Mouse (Mus musculus): ENCODE data around the gene Clcn7. TPM values are rescaled to one million over a fixed set of nuclear protein-coding genes. Genes with fewer than 3 reads are reported as not detected.
A peak's percentile ranks its signal among the peaks of the same experiment; 100 is the strongest.
"Not testable (repeated sequence)": the region's sequence is repeated elsewhere in the genome, so short reads cannot be mapped to it uniquely, and the experiment has no call there.

Clcn7 gene
- total RNA-seq, 1 experiment: 35.0 TPM

DNA sequence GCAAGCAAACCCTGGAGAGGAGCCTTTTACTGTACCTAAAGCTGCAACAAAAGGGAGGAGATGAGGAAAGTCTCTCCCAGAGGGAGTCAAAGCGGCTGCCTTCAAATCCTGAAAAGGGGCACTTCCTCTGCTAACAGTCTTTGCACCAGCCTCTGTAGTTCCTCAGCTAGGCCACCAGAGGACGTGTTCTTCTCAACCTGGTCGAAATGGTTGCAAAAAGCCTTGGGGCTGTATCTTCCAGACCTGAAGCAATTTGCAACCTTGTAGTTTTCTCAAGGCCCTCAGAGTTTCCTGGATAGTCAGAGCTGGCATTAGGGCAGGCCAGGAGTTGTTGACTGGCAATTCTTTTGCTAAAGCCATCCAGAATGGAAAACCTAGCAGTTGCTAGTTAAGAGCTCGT is 15.9 kb upstream of the Clcn7 start:
- Histone ChIP-seq H3K27ac (ENCODE audit: insufficient read depth, low read depth, low read length, poor library complexity, severe bottlenecking) (no peak overlapping the region), H3K9me3 (ENCODE audit: control insufficient read depth, insufficient read depth, low read depth, low read length) (no peaks in the 10 kb centered on the region), H3K4me1 (ENCODE audit: control insufficient read depth in 2 of 2, insufficient read depth in 2 of 2, low read length in 2 of 2, poor library complexity in 1 of 2) (peaks cover 2 to 7% of the 10 kb centered on the region in 2 experiments; a peak in 3 of 4 replicates), H3K36me3 (ENCODE audit: control insufficient read depth, insufficient read depth, low read length, poor library complexity, severe bottlenecking) (peaks cover 9% of the 10 kb centered on the region; the same call in 1 of the 2 replicates), H3K4me3 (ENCODE audit: insufficient read depth in 1 of 2, low read depth in 1 of 2, low read length in 2 of 2, poor library complexity in 1 of 2, severe bottlenecking in 1 of 2) (no peak overlapping the region), H3K9ac (ENCODE audit: insufficient read depth, low read depth, low read length, poor library complexity, severe bottlenecking) (no peak overlapping the region)
- in situ Hi-C loops (cut with MboI; ENCODE audit: low sequenced_read_pairs in 2 of 2, unreplicated experiment in 2 of 2): no loop called here
- DNase-seq (ENCODE audit: low read depth, low spot score): peak; percentile 59
- no peak for TF ChIP-seq MAFK (IDR thresholded peaks at IDR 0.05; ENCODE audit: insufficient read depth, low read depth, low read length)
- peak; percentile 73 for TF ChIP-seq ZC3H11A (IDR thresholded peaks at IDR 0.05; ENCODE audit: borderline replicate concordance, low read depth, low read length)

DNA sequence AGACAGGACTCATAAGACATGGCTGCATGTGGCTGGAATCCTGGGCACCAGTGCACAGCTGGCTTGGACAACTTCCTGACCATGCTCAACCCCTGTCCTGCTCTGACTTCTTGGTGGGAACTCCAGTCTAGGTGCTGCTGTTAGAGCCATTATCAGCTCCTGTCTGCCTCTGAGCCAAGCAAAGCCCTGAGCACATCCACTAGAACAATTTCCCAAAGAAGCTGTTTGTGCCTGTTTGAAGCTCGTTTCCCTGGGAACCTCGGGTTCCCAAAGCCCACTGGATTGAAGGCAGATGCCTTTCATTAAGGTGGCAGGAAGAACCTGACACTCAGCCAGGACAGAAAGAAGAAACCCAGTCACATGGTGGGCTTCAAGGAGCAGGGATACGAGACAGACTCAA is 12.8 kb upstream of the Clcn7 start, which contains the start of gene Ptx4:
Ptx4 (plus strand) TSS at position 355 of the 400 bp plus-strand sequence.
- Histone ChIP-seq H3K9me3 (ENCODE audit: control insufficient read depth, insufficient read depth, low read depth, low read length) (no peaks in the 10 kb centered on the region), H3K4me1 (ENCODE audit: control insufficient read depth in 2 of 2, insufficient read depth in 2 of 2, low read length in 2 of 2, poor library complexity in 1 of 2) (peaks cover 0 to 2% of the 10 kb centered on the region in 2 experiments; a peak in 1 of 4 replicates), H3K36me3 (ENCODE audit: control insufficient read depth, insufficient read depth, low read length, poor library complexity, severe bottlenecking) (no peaks in the 10 kb centered on the region), H3K27ac (ENCODE audit: insufficient read depth, low read depth, low read length, poor library complexity, severe bottlenecking) (no peak within 1 kb of the TSS), H3K9ac (ENCODE audit: insufficient read depth, low read depth, low read length, poor library complexity, severe bottlenecking) (no peak within 1 kb of the TSS), H3K4me3 (ENCODE audit: insufficient read depth in 1 of 2, low read depth in 1 of 2, low read length in 2 of 2, poor library complexity in 1 of 2, severe bottlenecking in 1 of 2) (no peak within 1 kb of the TSS)
- in situ Hi-C loops (cut with MboI; ENCODE audit: low sequenced_read_pairs in 2 of 2, unreplicated experiment in 2 of 2): no loop called here
- TF ChIP-seq MAFK (IDR thresholded peaks at IDR 0.05; ENCODE audit: insufficient read depth, low read depth, low read length) (no peak), ZC3H11A (IDR thresholded peaks at IDR 0.05; ENCODE audit: borderline replicate concordance, low read depth, low read length) (no peak)
- DNase-seq (ENCODE audit: low read depth, low spot score): no peak

DNA sequence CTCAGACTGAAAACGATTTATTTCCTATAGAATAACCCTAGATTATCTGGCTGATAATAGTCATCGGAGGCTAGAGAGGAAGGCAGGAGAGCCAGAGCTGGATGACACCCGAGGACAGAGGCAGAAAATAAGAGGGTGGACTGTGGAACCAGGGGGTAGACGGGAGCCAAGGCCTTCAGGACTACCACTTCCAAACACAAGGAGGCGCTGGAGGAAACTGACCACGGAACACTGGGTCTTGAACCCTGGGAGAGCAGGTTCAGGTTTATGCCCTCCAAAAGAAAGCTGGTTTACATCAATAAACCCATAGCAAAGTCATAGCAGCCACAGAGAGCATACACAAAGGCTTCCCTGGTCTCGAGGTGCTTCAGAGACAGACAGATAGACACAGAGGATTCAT is 9.2 kb upstream of the Clcn7 start:
- peak; percentile 48 for DNase-seq (ENCODE audit: low read depth, low spot score)
- Histone ChIP-seq H3K36me3 (ENCODE audit: control insufficient read depth, insufficient read depth, low read length, poor library complexity, severe bottlenecking) (no peaks in the 10 kb centered on the region), H3K4me1 (ENCODE audit: control insufficient read depth in 2 of 2, insufficient read depth in 2 of 2, low read length in 2 of 2, poor library complexity in 1 of 2) (peaks cover 0 to 2% of the 10 kb centered on the region in 2 experiments; a peak in 1 of 4 replicates), H3K9ac (ENCODE audit: insufficient read depth, low read depth, low read length, poor library complexity, severe bottlenecking) (no peak overlapping the region), H3K27ac (ENCODE audit: insufficient read depth, low read depth, low read length, poor library complexity, severe bottlenecking) (no peak overlapping the region), H3K4me3 (ENCODE audit: insufficient read depth in 1 of 2, low read depth in 1 of 2, low read length in 2 of 2, poor library complexity in 1 of 2, severe bottlenecking in 1 of 2) (no peak overlapping the region), H3K9me3 (ENCODE audit: control insufficient read depth, insufficient read depth, low read depth, low read length) (no peaks in the 10 kb centered on the region)
- TF ChIP-seq ZNF384 (IDR thresholded peaks at IDR 0.05; ENCODE audit: low read depth, low read length) (no peak), CHD2 (IDR thresholded peaks at IDR 0.05; ENCODE audit: low read depth, low read length) (no peak), MAFK (IDR thresholded peaks at IDR 0.05; ENCODE audit: insufficient read depth, low read depth, low read length) (no peak), HCFC1 (IDR thresholded peaks at IDR 0.05; ENCODE audit: borderline replicate concordance, insufficient read depth, low read length) (no peak), ZC3H11A (IDR thresholded peaks at IDR 0.05; ENCODE audit: borderline replicate concordance, low read depth, low read length) (no peak)
- in situ Hi-C loops (cut with MboI; ENCODE audit: low sequenced_read_pairs in 2 of 2, unreplicated experiment in 2 of 2): no loop called here

DNA sequence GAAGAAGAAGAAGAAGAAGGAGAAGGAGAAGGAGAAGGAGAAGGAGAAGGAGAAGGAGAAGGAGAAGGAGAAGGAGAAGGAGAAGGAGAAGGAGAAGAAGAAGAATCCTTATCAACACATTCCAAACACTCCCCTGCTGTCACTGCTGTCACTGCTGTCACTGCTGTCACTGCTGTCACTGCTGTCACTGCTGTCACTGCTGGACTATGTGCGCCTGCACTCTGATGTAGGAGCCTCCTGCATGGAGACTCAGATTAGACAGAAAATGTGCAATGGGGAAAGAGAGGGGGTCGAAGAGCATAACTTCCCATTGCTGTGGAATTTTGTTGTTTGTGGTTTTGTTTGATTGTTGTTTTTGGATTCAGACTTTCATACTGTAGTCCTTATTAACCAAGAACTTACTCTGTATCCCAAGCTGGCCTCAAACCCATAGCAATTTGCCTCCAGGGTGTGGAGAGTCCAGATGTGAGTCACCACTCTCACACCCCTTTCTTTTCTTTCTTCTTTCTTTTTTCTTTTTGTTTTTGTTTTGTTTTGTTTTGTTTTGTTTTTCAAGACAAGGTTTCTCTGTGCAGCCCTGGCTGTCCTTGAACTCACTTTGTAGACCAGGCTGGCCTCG is 7.6 kb upstream of the Clcn7 start:
- H3K27ac ChIP-seq (ENCODE audit: insufficient read depth, low read depth, low read length, poor library complexity, severe bottlenecking); H3K4me3 ChIP-seq (ENCODE audit: insufficient read depth in 1 of 2, low read depth in 1 of 2, low read length in 2 of 2, poor library complexity in 1 of 2, severe bottlenecking in 1 of 2); DNase-seq (ENCODE audit: low read depth, low spot score); H3K9ac ChIP-seq (ENCODE audit: insufficient read depth, low read depth, low read length, poor library complexity, severe bottlenecking); H3K36me3 ChIP-seq (ENCODE audit: control insufficient read depth, insufficient read depth, low read length, poor library complexity, severe bottlenecking); H3K9me3 ChIP-seq (ENCODE audit: control insufficient read depth, insufficient read depth, low read depth, low read length); H3K4me1 ChIP-seq (ENCODE audit: control insufficient read depth in 2 of 2, insufficient read depth in 2 of 2, low read length in 2 of 2, poor library complexity in 1 of 2); in situ Hi-C loops (cut with MboI; ENCODE audit: low sequenced_read_pairs in 2 of 2, unreplicated experiment in 2 of 2): not testable (repeated sequence)

DNA sequence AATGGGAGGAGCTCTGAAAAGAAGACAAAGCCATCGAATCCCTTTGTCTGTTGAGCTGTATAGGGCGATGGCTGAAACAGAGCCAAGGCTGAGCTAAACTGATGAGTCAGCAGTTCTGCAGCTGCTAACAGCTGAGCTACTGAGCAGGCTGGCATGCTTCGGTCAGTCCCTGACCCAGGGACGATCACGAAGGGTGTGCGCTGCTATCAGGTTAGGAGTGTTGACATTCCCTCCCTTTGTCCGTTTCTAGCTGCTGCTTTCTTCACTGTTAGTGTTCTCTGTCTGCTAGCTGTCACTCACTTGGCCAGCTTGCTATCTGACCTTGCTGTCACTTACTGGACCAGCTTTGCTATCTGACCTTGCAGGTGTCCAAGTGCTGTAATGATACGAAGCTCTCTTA is 6.1 kb upstream of the Clcn7 start:
- H3K4me3 ChIP-seq (ENCODE audit: insufficient read depth in 1 of 2, low read depth in 1 of 2, low read length in 2 of 2, poor library complexity in 1 of 2, severe bottlenecking in 1 of 2): no peak overlapping the region
- no peaks in the 10 kb centered on the region for H3K9me3 ChIP-seq (ENCODE audit: control insufficient read depth, insufficient read depth, low read depth, low read length)
- H3K4me1 ChIP-seq (ENCODE audit: control insufficient read depth in 2 of 2, insufficient read depth in 2 of 2, low read length in 2 of 2, poor library complexity in 1 of 2): peaks cover 0 to 2% of the 10 kb centered on the region in 2 experiments; a peak in 1 of 4 replicates
- in situ Hi-C loops (cut with MboI; ENCODE audit: low sequenced_read_pairs in 2 of 2, unreplicated experiment in 2 of 2): no loop called here
- H3K9ac ChIP-seq (ENCODE audit: insufficient read depth, low read depth, low read length, poor library complexity, severe bottlenecking): no peak overlapping the region
- H3K36me3 ChIP-seq (ENCODE audit: control insufficient read depth, insufficient read depth, low read length, poor library complexity, severe bottlenecking): no peaks in the 10 kb centered on the region
- no peak overlapping the region for H3K27ac ChIP-seq (ENCODE audit: insufficient read depth, low read depth, low read length, poor library complexity, severe bottlenecking)
- peak; percentile 36 for DNase-seq (ENCODE audit: low read depth, low spot score)
- TF ChIP-seq ZNF384 (IDR thresholded peaks at IDR 0.05; ENCODE audit: low read depth, low read length) (0 out of 2 replicates have a peak, but pooled peaks have one; percentile 20), ZC3H11A (IDR thresholded peaks at IDR 0.05; ENCODE audit: borderline replicate concordance, low read depth, low read length) (no peak), MAFK (IDR thresholded peaks at IDR 0.05; ENCODE audit: insufficient read depth, low read depth, low read length) (peak; percentile 100)
